Mouse (Mus musculus): Measurements from ENCODE around the gene Gorab.
A peak's percentile ranks its signal among the peaks of the same experiment; 100 is the strongest.

Gene Gorab

GRCm38 (mm10) chr1:163357733-163358132 is 45.7 kb downstream of the Gorab start:
- no peak for DNase-seq (ENCODE audit: low spot score)

- DNase-seq (ENCODE audit: low spot score) = no peak
Observed at GRCm38 (mm10) chr1:163356167-163356566, 47.3 kb downstream of the Gorab start.

GRCm38 (mm10) chr1:163355626-163356156 is 47.8 kb downstream of the Gorab start:
- DNase-seq (ENCODE audit: low spot score) = no peak

GRCm38 (mm10) chr1:163350988-163351387 is 52.5 kb downstream of the Gorab start:
- no peak for DNase-seq (ENCODE audit: low spot score)

- DNase-seq (ENCODE audit: low spot score) = no peak
Observed at GRCm38 (mm10) chr1:163345541-163345940, 57.9 kb downstream of the Gorab start.

- DNase-seq (ENCODE audit: low spot score) = no peak
Observed at GRCm38 (mm10) chr1:163344931-163345330, 58.5 kb downstream of the Gorab start.

GRCm38 (mm10) chr1:163339219-163339561 is 64.3 kb downstream of the Gorab start:
- DNase-seq (ENCODE audit: low spot score) = no peak

- peak; percentile 11 for DNase-seq (ENCODE audit: low spot score)
Observed at GRCm38 (mm10) chr1:163338525-163339218, 64.8 kb downstream of the Gorab start.

- DNase-seq (ENCODE audit: low spot score) = no peak
Observed at GRCm38 (mm10) chr1:163337821-163338220, 65.6 kb downstream of the Gorab start.
